Mouse (Mus musculus) brain, embryonic 14.5 days (tissue): ENCODE results near the gene Agrp.
"Not testable (repeated sequence)": the region's sequence is repeated elsewhere in the genome, so short reads cannot be mapped to it uniquely, and the experiment has no call there.

Experiments used
- CTCF ChIP-seq: fragments of 200-500 bp; IDR thresholded peaks from 2 replicates; pipeline ENCODE4 v1.5.1; 2012; ENCODE audit warnings: inconsistent platforms, mild to moderate bottlenecking, moderate library complexity, borderline replicate concordance; ENCODE audit not compliant: insufficient read depth, insufficient read length; ENCODE audit errors: extremely low read depth
- POLR2A ChIP-seq: fragments of 200-500 bp; IDR thresholded peaks from 2 replicates; pipeline ENCODE4 v1.6.1; 2012; ENCODE audit warnings: mild to moderate bottlenecking, inconsistent platforms, borderline replicate concordance; ENCODE audit not compliant: poor library complexity, insufficient read depth, insufficient read length, severe bottlenecking; ENCODE audit errors: extremely low read depth

DNA sequence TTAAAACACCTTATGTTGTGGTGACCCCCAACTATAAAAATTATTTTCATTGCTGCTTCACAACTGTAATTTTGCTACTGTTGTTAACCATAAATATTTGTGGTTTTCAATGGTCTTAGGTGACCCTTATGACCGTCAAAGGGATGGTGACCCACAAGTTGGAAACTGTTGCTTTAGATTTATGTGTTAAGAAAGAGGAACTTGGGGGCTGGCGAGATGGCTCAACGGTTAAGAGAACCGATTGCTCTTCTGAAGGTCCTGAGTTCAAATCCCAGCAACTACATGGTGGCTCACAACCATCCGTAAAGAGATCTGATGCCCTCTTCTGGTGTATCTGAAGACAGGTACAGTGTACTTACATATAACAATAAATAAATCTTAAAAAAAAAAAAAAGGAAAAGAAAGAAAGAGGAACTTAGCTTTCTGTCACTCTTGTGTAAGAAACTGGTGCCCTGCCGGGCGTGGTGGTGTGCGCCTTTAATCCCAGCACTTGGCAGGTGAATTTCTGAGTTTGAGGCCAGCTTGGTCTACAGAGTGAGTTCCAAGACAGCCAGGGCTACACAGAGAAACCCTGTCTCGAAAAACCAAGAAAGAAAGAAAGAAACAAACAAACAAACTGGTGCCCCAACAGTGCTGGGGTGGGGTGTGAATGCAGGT, 72.5 kb downstream of the Agrp start:
- TF ChIP-seq CTCF, POLR2A: not testable (repeated sequence)
